Mouse (Mus musculus) cerebellum, adult 2 months (tissue): ENCODE measurements around the gene Cd28.

Experiments
- CTCF ChIP-seq: fragments of 200-500 bp; IDR thresholded peaks from 2 replicates; pipeline ENCODE4 v1.5.1; 2011; ENCODE audit warnings: low read depth, mild to moderate bottlenecking, control low read depth, low read length, moderate library complexity, borderline replicate concordance; ENCODE audit not compliant: insufficient read depth
- POLR2A ChIP-seq: fragments of 200-500 bp; IDR thresholded peaks from 2 replicates; pipeline ENCODE4 v1.6.1; 2011; ENCODE audit warnings: low read length, control low read depth, borderline replicate concordance; ENCODE audit not compliant: insufficient read depth

- TF ChIP-seq CTCF (no peak), POLR2A (no peak)
These were observed 7.0 kb downstream of the Cd28 start for GRCm38 (mm10) chr1:60723555-60723954.
